Mouse (Mus musculus): ENCODE measurements around the gene Rngtt.

GRCm38 (mm10) chr4:33446265-33446664, 136.2 kb downstream of the Rngtt start:
- TF ChIP-seq CTCF (conservative IDR thresholded peaks at IDR 0.05; ENCODE audit: low read length) (no peak), POU5F1 (IDR thresholded peaks at IDR 0.05; ENCODE audit: borderline replicate concordance, low read length) (no peak)
